Mouse (Mus musculus): ENCODE data around the gene Slc6a11. TPM values are rescaled to one million over a fixed set of nuclear protein-coding genes. Genes with fewer than 3 reads are reported as not detected.

The Slc6a11 gene
- total RNA-seq, 2 experiments from 2014 or later, result 0.07 TPM; not detected in 1

DNA sequence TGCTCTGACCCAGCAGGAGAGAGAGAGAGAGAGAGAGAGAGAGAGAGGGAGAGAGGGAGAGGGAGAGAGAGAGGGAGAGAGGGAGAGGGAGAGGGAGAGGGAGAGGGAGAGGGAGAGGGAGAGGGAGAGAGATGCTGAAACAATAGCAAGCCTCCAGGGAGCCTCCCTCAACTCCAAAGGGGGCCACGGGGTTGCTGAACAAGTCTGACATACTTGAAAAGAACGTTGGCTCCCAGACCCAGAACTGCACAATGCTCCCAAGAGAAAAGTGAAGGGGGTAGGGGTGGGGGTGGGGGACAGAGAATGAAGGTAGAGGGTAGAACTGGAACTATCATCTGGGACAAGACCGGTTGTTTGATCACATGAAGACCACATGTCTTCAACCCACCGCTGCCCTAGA is 136.9 kb downstream of the Slc6a11 start:
- no peak for DNase-seq

DNA sequence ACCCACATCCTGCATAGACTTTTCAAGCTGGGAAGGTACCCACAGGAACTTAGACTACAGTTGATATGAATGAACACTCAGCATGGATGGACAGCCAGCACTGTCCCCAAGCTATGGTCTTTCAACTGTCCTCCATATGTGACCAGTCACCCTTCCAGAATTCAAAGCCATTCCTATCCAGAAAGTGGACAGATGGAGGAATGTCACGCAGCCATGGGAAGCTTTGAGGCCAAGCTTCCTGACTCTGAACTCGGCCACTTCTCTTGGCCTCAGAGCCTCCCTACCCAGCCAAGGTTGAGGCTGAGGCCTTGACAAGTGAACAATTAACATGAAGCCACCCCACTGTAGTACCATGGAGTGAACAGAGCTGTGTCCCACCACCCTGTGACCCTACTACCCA is 138.5 kb downstream of the Slc6a11 start:
- no peak for DNase-seq

DNA sequence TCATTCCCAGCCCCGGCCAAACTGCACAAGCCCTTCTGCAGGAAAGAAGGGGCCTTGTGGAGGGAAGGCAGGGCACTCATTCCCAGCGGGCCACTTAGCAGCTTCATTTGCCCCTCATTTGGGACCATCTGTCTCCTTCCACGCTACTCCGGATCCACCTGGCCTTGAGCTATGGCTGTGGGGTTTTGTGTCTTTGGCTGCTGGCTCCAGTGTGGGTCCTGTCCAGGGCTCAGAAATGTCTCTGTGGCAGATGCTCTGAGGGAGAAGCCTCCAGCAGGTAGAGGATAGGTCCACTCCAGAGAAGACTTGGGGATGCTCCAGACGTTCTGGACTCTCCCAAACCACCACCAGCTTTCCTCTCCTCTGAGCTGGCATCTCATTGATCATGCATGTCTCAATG is 139.8 kb downstream of the Slc6a11 start:
- DNase-seq, result no peak

- DNase-seq, result peak; percentile 76
Measured at GRCm38 (mm10) chr6:114272279-114272678, 141.2 kb downstream of the Slc6a11 start.

GRCm38 (mm10) chr6:114273997-114274728 is 143.1 kb downstream of the Slc6a11 start:
- DNase-seq, result no peak

DNA sequence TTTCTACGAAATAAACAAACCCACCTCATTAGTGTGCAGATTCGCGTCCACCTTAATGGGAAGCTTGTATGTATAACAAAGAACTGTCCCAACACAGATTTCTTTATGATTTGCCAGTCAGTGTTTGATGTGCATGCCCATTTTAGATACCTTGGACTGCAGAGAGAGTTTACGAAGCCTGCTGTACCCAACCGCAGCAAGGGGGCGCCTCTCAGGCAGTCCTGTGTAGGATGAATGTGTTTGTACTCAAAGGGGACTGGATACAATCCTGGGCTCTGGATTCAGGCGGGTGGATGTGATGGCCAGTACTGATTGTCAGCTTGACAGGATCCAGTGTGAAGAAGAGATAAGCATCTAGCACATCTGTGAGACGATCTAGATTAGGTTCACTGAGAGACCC is 144.8 kb downstream of the Slc6a11 start:
- DNase-seq, result no peak

- peak; percentile 55 for DNase-seq
Measured at GRCm38 (mm10) chr6:114282469-114283277, 151.6 kb downstream of the Slc6a11 start, which contains the start of gene Slc6a1. Slc6a1 (plus strand) TSS chr6:114282635.

DNA sequence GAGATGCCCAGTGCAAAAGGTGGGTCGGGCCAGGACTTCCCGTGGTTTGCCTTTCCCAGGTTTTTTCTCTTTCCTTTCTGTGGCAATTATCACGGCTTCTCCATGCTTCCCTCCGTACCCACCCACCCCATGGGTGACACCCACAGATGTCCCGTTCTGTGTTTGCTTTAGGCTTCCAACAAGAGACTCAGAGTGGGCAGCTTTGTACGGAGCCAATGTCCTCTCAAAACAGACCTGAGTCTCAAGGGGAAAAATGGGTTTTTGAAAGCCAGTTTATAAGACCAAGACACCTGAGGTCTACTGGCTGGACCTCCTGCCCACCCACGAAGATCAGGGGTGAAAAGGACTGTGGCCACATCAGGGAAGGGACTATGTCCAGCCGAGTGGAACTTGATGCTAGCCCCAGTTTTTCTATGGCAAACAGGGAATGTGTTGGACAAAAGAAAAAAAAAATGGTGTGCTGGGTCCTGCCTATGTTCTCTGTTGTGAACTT is 152.3 kb downstream of the Slc6a11 start:
- no peak for DNase-seq

GRCm38 (mm10) chr6:114283927-114284703 is 153.1 kb downstream of the Slc6a11 start:
- DNase-seq, result no peak

GRCm38 (mm10) chr6:114285424-114285823 is 154.4 kb downstream of the Slc6a11 start:
- no peak for DNase-seq

DNA sequence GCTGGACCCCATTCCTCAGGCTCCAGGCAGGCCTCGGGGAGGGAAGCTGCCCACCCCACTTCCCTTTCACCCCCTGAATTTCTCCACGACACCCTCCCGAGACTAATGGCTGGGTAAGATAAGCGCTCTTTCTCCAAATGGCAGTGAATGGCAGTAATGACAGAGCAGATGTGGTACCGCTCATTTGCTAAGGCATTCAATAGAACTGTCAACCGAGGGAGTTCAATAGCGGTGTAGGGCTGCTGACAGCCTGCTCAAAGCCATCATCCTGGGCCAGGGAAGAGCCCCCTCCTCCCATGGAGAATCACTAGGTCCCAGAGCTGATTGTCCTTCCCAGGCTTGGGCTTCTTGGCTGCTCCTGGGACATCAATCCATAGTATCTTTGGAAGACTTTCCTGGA is 158.1 kb downstream of the Slc6a11 start:
- no peak for DNase-seq

- DNase-seq, result no peak
Measured at GRCm38 (mm10) chr6:114290184-114290583, 159.1 kb downstream of the Slc6a11 start.

DNA sequence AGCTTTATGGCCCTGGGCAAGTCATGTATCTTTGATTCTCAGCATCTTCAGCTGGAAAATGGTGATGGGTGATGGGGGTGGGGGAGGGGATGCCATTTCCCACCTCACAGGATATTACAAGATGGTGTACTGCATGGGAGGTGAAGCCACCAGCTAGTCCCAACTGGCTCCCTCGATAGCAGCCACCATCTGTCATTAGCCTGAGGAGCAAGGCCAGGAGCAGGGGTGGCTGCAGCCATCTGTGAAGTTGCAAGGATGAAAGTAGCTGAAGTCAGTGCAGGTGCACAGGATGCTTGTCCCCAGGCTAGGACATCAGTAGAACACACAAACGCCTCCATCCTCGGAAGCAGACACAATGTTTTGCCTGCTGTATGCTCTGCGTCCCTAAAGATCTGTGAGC is 159.9 kb downstream of the Slc6a11 start:
- DNase-seq, result no peak

DNA sequence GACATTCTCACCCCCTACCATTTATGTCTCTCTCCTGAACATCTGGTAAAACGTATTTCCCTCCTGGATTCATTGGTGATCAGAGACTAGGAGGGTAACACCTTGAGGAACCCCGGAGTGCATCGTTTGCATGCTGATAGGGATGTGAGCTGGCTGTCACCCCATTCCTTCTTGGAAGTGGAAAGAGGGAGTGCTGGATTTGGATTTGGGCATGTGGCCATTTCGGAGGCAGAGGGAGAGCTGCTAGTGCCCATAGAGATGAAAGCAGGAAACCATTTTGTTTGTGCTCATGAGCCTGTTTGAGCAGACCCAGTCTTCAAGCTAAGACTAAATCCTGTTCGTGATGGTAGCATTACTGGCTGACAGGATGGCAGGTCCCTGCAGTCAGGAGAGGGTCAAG is 160.4 kb downstream of the Slc6a11 start:
- DNase-seq, result no peak

DNA sequence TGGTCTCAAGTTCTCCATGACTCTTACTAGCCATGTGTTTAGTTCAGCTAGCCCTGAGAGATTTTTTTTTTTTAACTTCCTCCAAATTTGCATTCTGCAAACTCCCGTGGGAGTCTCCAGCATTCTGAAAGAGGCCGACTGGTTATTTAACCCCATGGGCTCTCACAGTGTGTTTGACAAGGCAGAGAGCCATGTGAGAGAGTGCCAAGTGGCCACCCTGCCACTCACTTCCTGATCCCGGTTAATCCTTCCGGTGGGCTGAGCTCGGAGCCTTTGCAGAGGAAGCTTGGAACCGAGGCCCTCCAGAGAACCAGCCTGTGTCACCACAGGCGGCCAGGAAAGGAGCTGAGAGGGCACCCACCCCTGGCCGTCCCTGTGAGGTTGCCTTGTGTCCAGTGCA is 162.5 kb downstream of the Slc6a11 start:
- no peak for DNase-seq

GRCm38 (mm10) chr6:114295086-114295485 is 164.0 kb downstream of the Slc6a11 start:
- no peak for DNase-seq

GRCm38 (mm10) chr6:114297260-114298002 is 166.4 kb downstream of the Slc6a11 start:
- no peak for DNase-seq

Other genes starting within 250 kb of the Slc6a11 start
- gene Atp2b2, start 88.6 kb upstream of the Slc6a11 start, total RNA-seq (2021), result 1 to 10 TPM in 1 of 2 experiments, under 1 TPM in 1; 0.88 to 1.2 TPM
- under 1 TPM; 0.18 to 0.29 TPM for gene Slc6a1, start 151.4 kb downstream of the Slc6a11 start, total RNA-seq (2021)